Mouse (Mus musculus): ENCODE data around the gene Acbd6.
A peak's percentile ranks its signal among the peaks of the same experiment; 100 is the strongest.

DNA sequence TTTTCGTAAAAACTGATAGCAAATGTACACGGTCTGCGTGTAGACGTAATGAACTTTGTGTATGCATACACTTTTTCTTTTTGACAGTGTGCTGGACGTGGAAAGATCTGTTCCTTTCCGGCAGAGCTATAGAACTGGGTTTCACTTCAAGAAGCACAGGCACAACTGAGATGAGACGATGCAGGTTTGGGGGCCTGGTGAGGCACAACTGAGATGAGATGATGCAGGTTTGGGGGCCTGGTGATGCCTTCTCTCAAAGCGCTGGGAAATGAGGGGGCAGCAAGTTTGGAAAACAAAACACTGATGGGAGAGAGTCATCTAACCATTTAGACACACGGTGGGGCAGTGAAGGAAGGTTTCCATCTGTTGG is 293 bp upstream of the Acbd6 start:
- no peak for TF ChIP-seq USF1 (IDR thresholded peaks at IDR 0.05; ENCODE audit: low read depth, low read length)
- TF ChIP-seq JUND (IDR thresholded peaks at IDR 0.05; ENCODE audit: low read depth, low read length), result 0 out of 2 replicates have a peak, but pooled peaks have one; percentile 44
- TF ChIP-seq POLR2AphosphoS5 (IDR thresholded peaks at IDR 0.05; ENCODE audit: borderline replicate concordance, low read depth, low read length), result no peak
- no peak for TF ChIP-seq GATA1 (IDR thresholded peaks at IDR 0.05; ENCODE audit: low read depth, low read length)
- TF ChIP-seq MAX (IDR thresholded peaks at IDR 0.05; ENCODE audit: low read length), result no peak
- TF ChIP-seq CTCF (IDR thresholded peaks at IDR 0.05 in 2 of 3, conservative IDR thresholded peaks at IDR 0.05 in 1 of 3; ENCODE audit: control insufficient read depth in 1 of 3, insufficient read depth in 1 of 3, low read depth in 2 of 3, low read length in 3 of 3, poor library complexity in 1 of 3, severe bottlenecking in 1 of 3), result no peak
- no peak for TF ChIP-seq EP300 (IDR thresholded peaks at IDR 0.05; ENCODE audit: low read depth in 1 of 2, low read length in 2 of 2)
